Mouse (Mus musculus): Measurements from ENCODE around the gene Cops8. TPM values are rescaled to one million over a fixed set of nuclear protein-coding genes. Genes with fewer than 3 reads are reported as not detected.

Cops8 gene
- 158 and 164 TPM in 2 replicates for polyA plus RNA-seq (2015; fragmentation: Nextera tagmentation; extraction: Ambion mirVana)

GRCm38 (mm10) chr1:90602759-90603560 lies at the start of gene Cops8:
Gene Cops8 (plus strand): TSS chr1:90602981.
- peak within 1 kb of the TSS; percentile 84 for H3K4me2 ChIP-seq
- ATAC-seq (ENCODE audit: low read depth) = peak; percentile 99
- H3K9ac ChIP-seq = peak within 1 kb of the TSS; percentile 84
- H3K4me1 ChIP-seq (replicated peaks) = peaks cover 17% of the 10 kb centered on the region
- peak within 1 kb of the TSS; percentile 77 for H3K27ac ChIP-seq (replicated peaks)
- H3K27me3 ChIP-seq = peaks cover 17% of the 10 kb centered on the region; the same call in 1 of the 2 replicates
- H3K9me3 ChIP-seq = no peaks in the 10 kb centered on the region
- H3K36me3 ChIP-seq = peaks cover 26% of the 10 kb centered on the region
- 6% methylated on average over 48 of the region's 48 CpGs for WGBS
- H3K4me3 ChIP-seq = peak within 1 kb of the TSS; percentile 63

GRCm38 (mm10) chr1:90557140-90557539 lies 45.6 kb upstream of the Cops8 start:
- no peak for ATAC-seq (ENCODE audit: low read depth)
- Histone ChIP-seq H3K9ac (no peak overlapping the region), H3K4me3 (no peak overlapping the region), H3K4me2 (no peak overlapping the region), H3K4me1 (replicated peaks) (peaks cover 10% of the 10 kb centered on the region; the same call in 1 of the 2 replicates), H3K27ac (replicated peaks) (no peak overlapping the region), H3K36me3 (no peaks in the 10 kb centered on the region), H3K9me3 (peaks cover 3% of the 10 kb centered on the region; the same call in 1 of the 2 replicates), H3K27me3 (no peaks in the 10 kb centered on the region)
- 80% methylated on average over 1 of the region's 1 CpGs for WGBS

- 19% methylated on average over 5 of the region's 5 CpGs for WGBS
- Histone ChIP-seq H3K27ac (replicated peaks) (peak overlapping the region; percentile 33; the same call in 1 of the 2 replicates), H3K9ac (no peak overlapping the region), H3K4me2 (no peak overlapping the region), H3K9me3 (peaks cover 3% of the 10 kb centered on the region; the same call in 1 of the 2 replicates), H3K36me3 (no peaks in the 10 kb centered on the region), H3K4me3 (no peak overlapping the region), H3K27me3 (no peaks in the 10 kb centered on the region), H3K4me1 (replicated peaks) (peaks cover 10% of the 10 kb centered on the region; the same call in 1 of the 2 replicates)
- peak; percentile 69 for ATAC-seq (ENCODE audit: low read depth)
Observed at GRCm38 (mm10) chr1:90560942-90561726, 41.6 kb upstream of the Cops8 start.

GRCm38 (mm10) chr1:90563945-90564344 lies 38.8 kb upstream of the Cops8 start:
- Histone ChIP-seq H3K4me1 (replicated peaks) (peaks cover 22% of the 10 kb centered on the region), H3K27me3 (no peaks in the 10 kb centered on the region), H3K9me3 (no peaks in the 10 kb centered on the region), H3K36me3 (no peaks in the 10 kb centered on the region), H3K9ac (no peak overlapping the region), H3K27ac (replicated peaks) (no peak overlapping the region), H3K4me3 (no peak overlapping the region), H3K4me2 (no peak overlapping the region)
- no peak for ATAC-seq (ENCODE audit: low read depth)
- WGBS = 79% methylated on average over 3 of the region's 3 CpGs

GRCm38 (mm10) chr1:90566664-90567440 lies 35.9 kb upstream of the Cops8 start:
- no peaks in the 10 kb centered on the region for H3K36me3 ChIP-seq
- 52% methylated on average over 15 of the region's 15 CpGs for WGBS
- H3K9me3 ChIP-seq = no peaks in the 10 kb centered on the region
- peaks cover 12% of the 10 kb centered on the region for H3K4me1 ChIP-seq (replicated peaks)
- H3K4me3 ChIP-seq = no peak overlapping the region
- no peak overlapping the region for H3K9ac ChIP-seq
- 0 out of 2 replicates have a peak overlapping the region, but pooled peaks have one; percentile 3 for H3K27ac ChIP-seq (replicated peaks)
- H3K4me2 ChIP-seq = no peak overlapping the region
- H3K27me3 ChIP-seq = no peaks in the 10 kb centered on the region
- ATAC-seq (ENCODE audit: low read depth) = 0 out of 2 replicates have a peak, but pooled peaks have one; percentile 47

GRCm38 (mm10) chr1:90573831-90574230 lies 28.9 kb upstream of the Cops8 start:
- 89% methylated on average over 6 of the region's 6 CpGs for WGBS
- Histone ChIP-seq H3K9me3 (no peaks in the 10 kb centered on the region), H3K36me3 (no peaks in the 10 kb centered on the region), H3K9ac (no peak overlapping the region), H3K27ac (replicated peaks) (no peak overlapping the region), H3K4me1 (replicated peaks) (peaks cover 11% of the 10 kb centered on the region), H3K4me3 (no peak overlapping the region), H3K4me2 (no peak overlapping the region), H3K27me3 (no peaks in the 10 kb centered on the region)
- ATAC-seq (ENCODE audit: low read depth) = no peak

- ATAC-seq (ENCODE audit: low read depth) = 0 out of 2 replicates have a peak, but pooled peaks have one; percentile 32
- H3K27ac ChIP-seq (replicated peaks) = no peak overlapping the region
- H3K4me2 ChIP-seq = no peak overlapping the region
- no peaks in the 10 kb centered on the region for H3K36me3 ChIP-seq
- 30% methylated on average over 3 of the region's 3 CpGs for WGBS
- no peaks in the 10 kb centered on the region for H3K9me3 ChIP-seq
- no peak overlapping the region for H3K4me3 ChIP-seq
- no peaks in the 10 kb centered on the region for H3K27me3 ChIP-seq
- peaks cover 11% of the 10 kb centered on the region for H3K4me1 ChIP-seq (replicated peaks)
- H3K9ac ChIP-seq = no peak overlapping the region
Observed at GRCm38 (mm10) chr1:90574845-90575244, 27.9 kb upstream of the Cops8 start.

GRCm38 (mm10) chr1:90577417-90577816 lies 25.4 kb upstream of the Cops8 start:
- Histone ChIP-seq H3K4me1 (replicated peaks) (peaks cover 11% of the 10 kb centered on the region), H3K4me2 (no peak overlapping the region), H3K9me3 (no peaks in the 10 kb centered on the region), H3K4me3 (no peak overlapping the region), H3K27ac (replicated peaks) (no peak overlapping the region), H3K27me3 (no peaks in the 10 kb centered on the region), H3K36me3 (no peaks in the 10 kb centered on the region), H3K9ac (no peak overlapping the region)
- WGBS = 73% methylated on average over 5 of the region's 5 CpGs
- ATAC-seq (ENCODE audit: low read depth) = no peak

- no peak overlapping the region for H3K4me2 ChIP-seq
- H3K27ac ChIP-seq (replicated peaks) = no peak overlapping the region
- 75% methylated on average over 7 of the region's 7 CpGs for WGBS
- 0 out of 2 replicates have a peak, but pooled peaks cover 3% of the 10 kb centered on the region for H3K27me3 ChIP-seq
- no peak overlapping the region for H3K9ac ChIP-seq
- no peaks in the 10 kb centered on the region for H3K9me3 ChIP-seq
- H3K36me3 ChIP-seq = no peaks in the 10 kb centered on the region
- no peak overlapping the region for H3K4me3 ChIP-seq
- ATAC-seq (ENCODE audit: low read depth) = no peak
- no peaks in the 10 kb centered on the region for H3K4me1 ChIP-seq (replicated peaks)
Observed at GRCm38 (mm10) chr1:90582635-90583034, 20.1 kb upstream of the Cops8 start.

- H3K27ac ChIP-seq (replicated peaks) = no peak overlapping the region
- H3K36me3 ChIP-seq = no peaks in the 10 kb centered on the region
- H3K4me1 ChIP-seq (replicated peaks) = no peaks in the 10 kb centered on the region; the same call in 1 of the 2 replicates
- no peaks in the 10 kb centered on the region for H3K9me3 ChIP-seq
- 0 out of 2 replicates have a peak, but pooled peaks cover 3% of the 10 kb centered on the region for H3K27me3 ChIP-seq
- no peak overlapping the region for H3K4me2 ChIP-seq
- ATAC-seq (ENCODE audit: low read depth) = peak; percentile 64; the same call in 1 of the 2 replicates
- no peak overlapping the region for H3K9ac ChIP-seq
- 60% methylated on average over 9 of the region's 9 CpGs for WGBS
- no peak overlapping the region for H3K4me3 ChIP-seq
Observed at GRCm38 (mm10) chr1:90588021-90588734, 14.6 kb upstream of the Cops8 start.

- no peak for ATAC-seq (ENCODE audit: low read depth)
- Histone ChIP-seq H3K9me3 (no peaks in the 10 kb centered on the region), H3K4me3 (no peak overlapping the region), H3K4me2 (no peak overlapping the region), H3K4me1 (replicated peaks) (no peaks in the 10 kb centered on the region; the same call in 1 of the 2 replicates), H3K27ac (replicated peaks) (no peak overlapping the region), H3K27me3 (peaks cover 13% of the 10 kb centered on the region), H3K36me3 (no peaks in the 10 kb centered on the region), H3K9ac (no peak overlapping the region)
- WGBS = 19% methylated on average over 2 of the region's 2 CpGs
Observed at GRCm38 (mm10) chr1:90590797-90591196, 12.0 kb upstream of the Cops8 start.

All from neural tube, embryonic 13.5 days (tissue).